Mouse (Mus musculus): ENCODE measurements around the gene Ntrk1.

The Ntrk1 gene

DNA sequence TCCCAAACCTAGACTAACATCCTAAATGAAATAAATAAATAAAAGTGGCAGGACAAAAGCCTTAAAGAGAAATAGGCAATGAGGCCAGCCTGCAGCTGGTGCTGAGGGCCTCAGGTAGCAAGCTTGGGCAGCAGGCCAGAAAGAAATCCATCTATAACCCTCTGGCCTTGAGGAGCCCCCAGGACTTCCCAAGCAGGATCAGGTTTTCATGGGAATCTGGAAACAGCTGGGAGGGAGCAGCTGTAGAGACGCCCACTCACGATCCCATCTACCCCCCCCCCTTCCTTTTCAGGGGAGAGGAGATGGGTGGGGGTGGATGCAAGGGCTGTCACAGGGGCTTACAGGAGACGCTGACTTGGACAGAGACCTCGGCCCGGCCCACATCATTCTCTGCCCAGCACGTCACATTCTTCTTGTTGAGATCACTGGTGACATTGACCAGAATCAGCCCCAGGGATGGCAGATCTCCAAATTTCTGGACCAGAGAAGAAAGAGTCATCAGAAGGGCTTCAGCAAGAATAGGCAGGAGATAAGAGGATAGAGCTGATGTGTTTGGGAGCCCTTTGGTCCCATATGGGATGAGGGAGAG is 9.2 kb downstream of the Ntrk1 start:
- no peak for DNase-seq (ENCODE audit: low spot score in 2 of 2)

DNA sequence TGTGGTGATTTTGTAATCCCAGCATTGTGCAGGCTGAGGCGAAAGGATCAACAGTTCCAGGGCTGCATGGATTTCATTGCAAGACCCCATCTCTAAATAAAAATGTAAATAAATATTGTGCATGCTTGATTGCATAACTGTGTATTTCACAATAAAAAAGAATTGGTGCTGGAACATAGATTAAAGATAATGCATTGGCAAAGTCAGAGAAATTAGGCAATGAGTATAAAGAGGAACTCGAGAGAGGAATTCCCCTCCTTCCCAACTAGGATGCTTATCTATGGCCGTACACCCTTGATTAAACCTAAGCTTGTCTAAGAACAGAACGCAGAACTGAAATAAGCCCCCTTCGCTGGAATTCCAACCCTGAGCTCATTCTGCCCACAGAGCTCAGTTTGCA is 9.8 kb downstream of the Ntrk1 start:
- no peak for DNase-seq (ENCODE audit: low spot score in 2 of 2)

DNA sequence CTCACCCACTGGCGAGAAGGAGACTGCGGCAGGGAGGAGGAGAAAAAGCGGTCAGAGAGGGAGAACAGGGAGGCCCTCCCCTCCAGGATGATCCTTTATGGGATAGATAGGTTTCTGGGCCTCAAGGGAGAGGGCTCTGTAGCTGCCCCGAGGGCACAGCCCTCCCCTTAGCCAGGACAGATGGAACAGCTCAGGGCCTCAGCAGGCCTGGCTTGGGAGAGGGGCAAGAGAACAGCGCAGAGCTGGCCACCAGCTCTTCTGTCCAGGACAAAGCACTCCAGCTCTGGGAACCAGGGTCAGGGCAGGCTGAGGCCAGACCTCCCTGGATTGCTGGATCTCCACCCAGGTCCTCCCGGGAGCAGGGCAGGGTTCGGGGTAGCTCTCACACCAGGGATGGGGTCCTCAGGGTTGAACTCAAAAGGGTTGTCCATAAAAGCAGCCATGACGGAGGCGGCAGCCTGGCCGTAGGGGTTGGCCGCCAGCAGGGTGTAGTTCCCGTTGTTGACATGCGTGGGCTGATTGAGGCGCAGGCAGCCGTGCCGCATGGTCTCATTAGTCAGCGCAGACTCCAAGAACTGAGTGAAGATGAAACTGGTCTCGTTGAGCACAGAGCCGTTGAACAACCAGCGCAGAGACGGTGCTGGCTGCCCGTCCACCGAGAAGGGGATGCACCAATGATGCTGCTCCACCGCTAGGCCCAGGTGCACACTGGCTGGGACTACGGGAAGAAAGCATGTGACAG is 11.5 kb downstream of the Ntrk1 start:
- DNase-seq (ENCODE audit: low spot score in 2 of 2), result no peak

DNA sequence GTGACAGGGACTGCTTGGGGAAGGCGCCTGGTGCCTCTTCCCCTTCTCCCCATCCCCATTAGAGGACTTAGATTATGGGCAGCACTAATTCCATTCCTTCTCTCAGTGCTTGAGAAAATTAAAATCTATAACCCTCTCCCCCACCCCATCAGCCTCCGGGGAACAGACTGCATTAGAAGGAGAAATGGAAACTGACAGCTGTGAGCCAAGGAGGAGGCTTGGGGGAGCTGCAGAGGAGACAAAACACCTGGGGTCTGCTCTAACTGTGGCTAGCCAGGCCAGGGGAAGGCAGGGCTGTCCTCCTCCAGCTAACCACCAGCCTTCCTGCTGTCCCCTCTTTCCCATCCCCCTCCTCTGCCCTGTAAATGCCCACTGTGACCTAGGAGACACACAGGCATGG is 15.9 kb downstream of the Ntrk1 start:
- DNase-seq (ENCODE audit: low spot score in 2 of 2), result no peak

DNA sequence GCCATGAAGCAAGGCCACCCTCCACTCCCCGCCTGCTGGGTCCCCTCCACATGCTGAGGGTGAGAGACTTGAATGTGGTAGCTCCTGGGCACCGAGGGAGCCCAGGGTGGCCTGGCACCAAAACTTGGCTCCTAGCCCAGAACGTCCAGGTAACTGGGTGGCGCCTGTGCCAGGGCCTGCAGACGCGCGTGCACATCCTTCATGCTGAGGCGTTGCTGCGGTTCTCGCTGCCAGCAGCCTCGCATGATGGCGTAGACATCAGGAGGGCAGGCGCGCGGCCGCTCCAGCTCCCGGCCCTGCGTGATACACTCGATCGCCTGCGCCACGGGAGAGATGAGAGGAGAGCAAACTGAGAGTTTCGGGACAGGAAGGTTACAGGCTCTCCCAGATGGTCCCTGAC is 16.7 kb downstream of the Ntrk1 start:
- DNase-seq (ENCODE audit: low spot score in 2 of 2), result no peak

DNA sequence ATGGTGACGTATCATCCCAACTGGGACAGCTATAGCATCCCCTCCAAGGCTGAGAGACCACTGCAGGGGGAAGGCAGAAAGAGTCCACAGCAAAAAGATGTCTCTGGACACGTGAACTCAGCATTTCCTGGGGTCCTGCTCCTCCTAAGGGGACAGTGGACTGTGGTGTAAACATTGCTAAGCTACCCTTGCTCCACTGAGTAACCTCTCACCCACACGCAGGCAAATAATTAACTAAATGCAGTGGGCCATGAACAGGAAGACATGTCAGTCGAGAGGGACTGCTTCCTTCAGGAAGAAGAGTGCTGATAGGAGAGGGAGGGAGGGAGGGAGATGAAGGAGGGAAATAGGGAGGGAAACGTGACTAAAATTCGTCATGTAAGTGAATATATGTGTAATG is 23.9 kb downstream of the Ntrk1 start:
- no peak for DNase-seq (ENCODE audit: low spot score in 2 of 2)

DNA sequence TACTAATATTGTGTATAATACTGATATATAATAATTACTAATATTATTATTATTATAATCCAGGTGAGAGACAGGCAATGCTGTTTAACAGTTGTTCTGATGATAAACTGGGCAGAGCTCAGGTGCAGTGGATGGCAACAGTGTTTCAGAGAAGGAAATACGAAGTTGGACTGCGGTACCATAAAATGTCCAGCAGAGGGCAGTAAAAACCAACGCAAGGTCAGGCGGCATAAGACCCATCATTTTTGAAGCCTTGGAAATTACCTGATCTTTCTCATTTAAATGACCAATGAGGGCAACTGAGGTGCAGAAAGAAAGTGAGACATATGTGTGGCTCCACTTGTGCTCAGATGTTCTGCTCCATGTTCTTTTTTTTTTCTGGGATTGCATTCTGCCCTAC is 24.7 kb downstream of the Ntrk1 start:
- peak; percentile 28 to 62 for DNase-seq (ENCODE audit: low spot score in 2 of 2)

DNA sequence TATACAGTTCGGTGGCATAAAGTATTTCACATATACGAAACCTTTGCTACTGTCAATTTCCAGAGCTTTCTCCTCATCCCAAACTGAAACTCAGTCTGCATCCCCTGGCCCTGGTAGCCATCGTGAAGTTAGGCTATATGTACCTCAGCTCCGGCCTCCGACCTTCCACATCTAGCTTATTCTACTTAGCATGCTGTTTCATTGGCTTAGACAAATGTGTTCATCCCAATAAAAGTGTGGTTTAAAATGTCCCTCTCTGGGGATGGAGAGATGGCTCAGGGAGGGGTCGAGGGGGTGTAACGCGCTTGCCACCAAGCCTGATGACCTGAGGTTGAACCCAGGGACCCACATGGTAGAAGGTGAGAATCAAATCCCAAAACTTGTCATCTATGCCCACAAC is 25.5 kb downstream of the Ntrk1 start:
- no peak for DNase-seq (ENCODE audit: low spot score in 2 of 2)

DNA sequence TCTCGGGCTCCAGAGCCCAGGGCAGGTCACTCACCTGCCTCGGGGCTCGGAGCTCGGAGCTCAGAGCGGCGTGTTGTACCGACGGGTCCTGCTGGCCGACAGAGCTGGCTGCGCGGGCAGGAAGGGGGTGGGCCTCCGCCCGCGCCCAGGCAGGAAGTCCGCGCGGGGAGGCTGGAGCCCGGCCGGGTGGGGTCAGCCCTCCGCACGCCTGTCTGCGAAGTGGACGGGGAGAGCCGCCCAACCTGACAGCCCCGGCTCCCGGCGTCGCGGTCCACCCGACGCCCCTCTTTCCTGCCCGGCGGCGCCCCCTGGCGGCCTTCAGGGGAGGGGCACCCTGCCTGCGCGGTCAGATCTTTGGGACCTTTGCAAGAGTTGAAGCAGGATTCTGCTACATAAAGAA is 26.1 kb downstream of the Ntrk1 start:
- DNase-seq (ENCODE audit: low spot score in 2 of 2), result peak in 1 of 2 experiments; percentile 30

DNA sequence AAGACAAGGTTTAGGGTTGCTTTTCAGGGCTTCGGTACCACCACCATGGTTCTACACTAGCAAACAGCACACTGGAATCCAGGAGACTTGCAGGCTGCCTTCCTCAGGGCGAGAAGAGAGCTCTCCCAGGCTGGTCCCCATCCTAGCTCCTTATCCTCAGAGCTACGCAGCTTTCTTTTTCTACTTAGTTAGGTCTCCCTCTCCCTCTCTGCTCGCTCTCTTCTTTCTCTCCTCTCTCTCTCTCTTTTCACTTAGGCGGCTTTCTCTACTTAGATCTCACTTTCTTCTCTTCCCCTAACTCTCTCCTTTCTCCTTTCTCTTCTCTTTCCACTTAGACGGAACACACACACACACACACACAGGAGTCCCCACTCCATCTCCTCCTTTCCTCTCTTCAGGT is 26.5 kb downstream of the Ntrk1 start:
- DNase-seq (ENCODE audit: low spot score in 2 of 2), result no peak

DNA sequence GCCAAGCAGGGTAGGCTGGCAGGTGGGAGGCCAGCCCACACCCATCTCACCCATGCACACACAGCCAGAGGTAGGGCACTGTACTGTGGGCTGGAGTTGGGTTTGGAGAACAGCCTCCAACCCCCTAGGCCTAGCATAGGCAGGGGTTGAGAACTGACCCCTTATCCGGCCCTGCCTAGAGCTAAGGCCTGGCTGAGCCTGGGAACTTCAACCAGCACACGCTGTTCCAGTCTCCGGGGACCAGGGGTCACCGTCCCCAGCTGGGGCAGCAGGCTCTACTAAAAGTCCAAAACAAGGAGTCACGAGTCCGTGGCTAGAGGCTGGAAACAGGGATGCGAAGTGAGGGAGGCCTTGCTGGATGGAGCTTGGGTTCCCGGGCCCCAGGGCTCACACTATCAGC is 27.2 kb downstream of the Ntrk1 start:
- DNase-seq (ENCODE audit: low spot score in 2 of 2), result no peak

DNA sequence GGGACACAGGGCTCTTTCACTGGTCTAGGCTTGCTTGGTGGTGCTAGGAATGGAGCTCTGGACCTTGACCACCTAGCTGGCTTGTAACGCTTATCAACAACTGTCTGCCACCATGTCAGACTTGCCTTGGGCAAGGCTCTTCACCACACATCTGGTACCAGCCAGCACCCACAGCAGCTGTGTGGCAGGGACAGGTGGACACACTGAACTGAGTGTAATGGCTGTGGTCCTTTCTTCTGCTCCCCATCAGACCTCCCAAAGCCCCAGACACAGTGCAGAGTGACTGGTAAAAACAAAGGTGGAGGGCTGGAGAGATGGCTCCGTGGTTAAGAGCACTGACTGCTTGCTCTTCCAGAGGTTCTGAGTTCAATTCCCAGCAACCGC is 28.7 kb downstream of the Ntrk1 start:
- DNase-seq (ENCODE audit: low spot score in 2 of 2), result no peak

DNA sequence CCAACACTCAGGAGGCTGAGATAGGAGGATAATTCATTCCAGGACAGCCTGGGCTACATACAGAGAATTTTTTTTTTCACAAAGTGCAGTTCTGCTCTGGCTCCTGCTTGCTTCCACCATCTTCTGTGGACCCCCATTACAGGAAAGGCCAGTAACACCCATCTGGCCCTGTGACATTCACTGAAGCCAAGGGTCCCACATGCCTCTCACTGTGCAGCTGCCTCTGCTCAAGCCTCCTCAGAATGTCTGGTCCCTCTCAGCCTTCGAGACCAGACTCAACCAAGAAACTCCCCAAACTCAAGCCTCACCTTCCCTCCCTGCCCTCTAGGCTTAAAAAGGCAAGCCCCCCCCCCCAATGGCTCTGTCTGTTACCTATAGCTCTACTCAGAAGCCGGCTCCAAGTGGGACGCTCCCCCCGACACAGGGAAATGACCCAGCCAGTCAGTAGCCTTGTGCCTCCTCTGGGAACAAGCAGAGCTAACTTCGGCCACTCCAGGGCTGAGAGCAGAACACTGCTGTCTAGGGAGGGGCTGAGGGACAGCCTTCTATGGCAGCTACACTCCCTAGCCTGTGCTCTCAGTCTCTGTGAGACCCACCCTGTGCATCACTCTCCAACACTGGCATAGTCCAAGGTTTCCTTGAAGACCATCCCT is 29.2 kb downstream of the Ntrk1 start:
- no peak for DNase-seq (ENCODE audit: low spot score in 2 of 2)

DNA sequence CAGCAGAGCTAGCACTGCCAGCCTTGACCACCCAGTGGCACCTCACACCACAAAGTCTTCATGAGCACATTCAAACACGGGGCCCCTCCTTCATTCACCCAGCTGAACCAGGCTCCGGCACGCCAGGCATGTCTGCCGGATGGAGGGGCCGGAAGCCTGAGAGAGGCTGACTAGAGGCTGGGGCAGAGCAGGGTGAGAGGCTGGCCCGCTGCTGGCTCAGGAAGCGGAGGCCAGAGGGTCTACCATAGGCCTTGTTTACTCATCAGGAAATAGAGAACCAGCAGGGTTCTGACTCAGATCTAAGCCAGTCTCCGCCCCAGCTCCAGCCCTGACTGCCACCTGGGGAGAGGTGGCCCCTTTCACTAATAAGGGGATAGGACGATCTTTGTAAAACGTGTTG is 29.9 kb downstream of the Ntrk1 start:
- DNase-seq (ENCODE audit: low spot score in 2 of 2), result no peak

DNA sequence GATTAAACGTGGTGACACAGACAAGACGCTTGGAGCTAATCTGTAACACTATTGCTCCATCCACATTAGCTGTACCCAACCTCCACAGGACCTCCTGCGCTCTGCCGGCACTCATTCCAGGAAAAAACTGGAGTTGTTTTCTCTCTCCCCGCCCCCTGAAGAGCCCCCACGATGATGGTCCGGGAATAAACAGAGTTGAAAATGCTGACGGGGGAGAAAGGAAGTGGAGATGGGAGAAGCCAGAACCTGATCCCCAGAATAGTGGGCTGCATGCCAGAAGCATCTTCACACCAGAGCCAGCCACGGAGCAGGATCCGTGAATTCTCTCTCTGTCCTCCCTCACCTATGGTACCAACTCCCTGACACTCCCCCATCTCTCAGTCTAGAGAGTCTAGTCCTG is 30.5 kb downstream of the Ntrk1 start:
- DNase-seq (ENCODE audit: low spot score in 2 of 2), result peak in 1 of 2 experiments; percentile 16

DNA sequence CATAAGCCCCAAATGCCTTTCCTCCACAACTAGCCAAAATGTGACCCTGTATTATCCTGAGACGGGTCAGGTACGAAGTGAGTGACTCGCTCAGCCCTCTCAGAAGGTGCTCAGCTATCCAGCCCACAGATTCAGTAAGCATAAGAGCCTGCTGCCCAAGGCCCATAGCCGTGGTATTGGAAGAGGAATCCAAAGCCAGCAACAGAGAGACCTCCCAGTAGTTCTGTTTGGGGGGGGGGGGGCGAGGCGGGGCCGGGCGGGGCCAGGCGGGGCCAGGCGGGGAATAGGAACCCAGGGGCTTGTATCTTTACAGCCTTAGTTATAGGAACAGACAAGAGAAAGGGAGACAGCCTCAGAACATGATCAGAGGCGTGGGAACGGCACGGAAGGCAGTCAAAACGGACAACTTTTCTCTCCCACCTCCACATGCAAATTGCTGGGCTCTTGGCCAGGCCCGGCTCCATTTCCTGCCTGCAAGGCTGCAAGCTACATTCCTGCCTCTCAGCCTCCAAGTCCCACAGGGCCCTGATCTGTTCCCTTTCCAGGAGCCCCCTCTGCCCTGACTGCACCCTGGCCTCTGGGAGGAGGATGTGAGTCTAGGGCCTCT is 31.2 kb downstream of the Ntrk1 start:
- DNase-seq (ENCODE audit: low spot score in 2 of 2), result peak; percentile 84 to 88

DNA sequence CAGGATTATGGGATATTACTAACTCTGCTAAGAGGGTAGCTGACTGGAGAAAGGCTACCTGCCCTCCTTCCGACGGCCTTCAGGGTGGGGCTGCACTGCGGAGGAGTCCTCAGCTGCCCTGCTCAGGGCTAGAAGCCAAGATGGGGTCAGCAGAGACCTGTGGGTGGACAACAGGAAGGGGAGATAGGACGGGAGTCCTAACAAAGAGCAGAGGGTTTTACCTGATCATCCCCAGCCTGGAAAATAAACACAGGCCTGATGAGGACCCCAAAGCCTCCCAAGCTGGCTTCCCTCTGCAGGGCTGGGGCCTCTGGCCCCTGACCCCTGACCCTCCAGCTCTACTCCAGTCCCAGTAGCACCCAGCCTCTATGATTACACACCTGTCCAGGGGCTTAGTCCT is 31.8 kb downstream of the Ntrk1 start:
- DNase-seq (ENCODE audit: low spot score in 2 of 2), result no peak

DNA sequence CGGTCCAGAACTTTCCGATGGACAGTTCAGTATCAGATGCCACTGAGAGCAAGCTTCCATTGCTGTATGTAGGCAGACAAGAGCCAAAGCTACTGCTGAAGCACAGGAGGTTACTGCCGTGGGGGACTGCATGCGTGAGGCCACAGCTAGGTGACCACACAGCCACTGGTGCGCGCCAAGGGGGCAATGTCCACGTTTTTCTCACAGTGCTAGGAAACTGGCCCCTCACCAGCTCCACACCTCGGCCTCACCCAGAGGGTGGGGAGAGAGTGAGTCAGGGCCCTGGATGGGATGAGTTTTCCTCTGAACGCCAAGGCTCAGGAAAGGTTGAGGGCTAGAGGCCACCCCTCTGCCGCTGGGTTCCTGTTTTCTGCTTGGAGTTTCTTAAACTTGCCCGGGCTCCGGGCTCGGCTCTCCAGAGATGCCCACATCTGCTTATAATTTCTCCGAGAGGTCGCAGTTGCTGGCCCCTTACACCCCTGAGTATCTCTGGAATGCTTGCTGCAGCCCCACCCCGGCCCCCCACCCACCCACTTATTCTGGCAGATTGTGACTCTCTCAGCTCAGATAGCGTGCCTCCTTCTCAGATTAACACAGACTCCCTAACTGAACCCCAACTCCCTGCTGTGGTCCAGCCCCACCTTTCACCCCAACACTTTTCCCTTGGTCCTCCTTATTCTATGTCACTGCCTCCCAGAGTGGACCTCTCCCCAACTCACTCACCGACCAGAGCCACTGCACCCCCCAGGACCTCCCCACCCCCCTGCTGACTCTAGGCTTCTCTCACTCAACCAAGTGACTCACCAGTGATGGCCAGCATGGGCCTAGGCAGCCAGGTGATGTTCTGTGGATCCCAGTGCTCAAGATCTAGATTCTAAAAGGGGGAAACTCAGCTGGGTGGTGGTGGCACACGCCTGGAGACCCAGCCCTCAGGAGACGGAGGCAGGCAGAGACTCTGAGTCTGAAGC is 33.3 kb downstream of the Ntrk1 start:
- no peak for DNase-seq (ENCODE audit: low spot score in 2 of 2)

DNA sequence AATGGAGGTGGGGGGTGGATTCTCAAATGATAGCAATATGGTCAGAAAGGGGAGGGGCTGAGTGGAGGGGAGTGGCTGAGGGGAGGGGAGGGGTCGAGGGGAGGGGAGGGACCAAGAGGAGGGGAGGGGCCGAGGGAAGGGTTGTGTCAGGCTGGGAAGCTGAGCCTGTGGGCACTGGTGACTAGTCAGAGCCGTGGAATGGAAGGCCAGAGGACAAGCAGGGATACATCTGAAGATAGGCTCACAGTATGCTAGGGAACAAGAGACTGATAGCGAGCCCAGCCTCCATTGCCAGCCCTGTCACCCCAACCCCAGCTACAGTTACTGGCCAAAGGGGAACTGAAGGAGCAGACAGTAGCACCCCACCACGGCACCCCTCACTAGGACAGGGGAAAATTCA is 36.3 kb downstream of the Ntrk1 start:
- DNase-seq (ENCODE audit: low spot score in 2 of 2), result no peak

DNA sequence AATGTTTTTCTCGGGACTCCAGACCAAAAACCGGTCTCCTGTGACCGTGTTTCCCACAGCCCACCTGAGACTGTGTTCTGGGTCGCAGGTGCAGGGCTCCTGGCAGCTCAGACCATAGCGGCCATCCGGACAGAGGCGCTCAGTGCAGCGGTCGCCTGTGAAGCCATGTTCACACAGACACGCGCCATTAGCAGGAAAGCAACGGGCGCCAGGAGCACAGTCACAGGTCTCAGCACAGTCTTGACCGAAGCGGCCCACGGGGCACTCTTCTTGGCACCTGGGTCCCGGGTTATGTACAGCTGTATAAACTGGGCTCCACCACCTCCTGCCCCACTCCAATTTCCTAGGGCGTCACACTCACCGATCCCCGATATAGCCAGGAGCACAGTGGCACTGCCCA is 38.5 kb downstream of the Ntrk1 start:
- no peak for DNase-seq (ENCODE audit: low spot score in 2 of 2)

DNA sequence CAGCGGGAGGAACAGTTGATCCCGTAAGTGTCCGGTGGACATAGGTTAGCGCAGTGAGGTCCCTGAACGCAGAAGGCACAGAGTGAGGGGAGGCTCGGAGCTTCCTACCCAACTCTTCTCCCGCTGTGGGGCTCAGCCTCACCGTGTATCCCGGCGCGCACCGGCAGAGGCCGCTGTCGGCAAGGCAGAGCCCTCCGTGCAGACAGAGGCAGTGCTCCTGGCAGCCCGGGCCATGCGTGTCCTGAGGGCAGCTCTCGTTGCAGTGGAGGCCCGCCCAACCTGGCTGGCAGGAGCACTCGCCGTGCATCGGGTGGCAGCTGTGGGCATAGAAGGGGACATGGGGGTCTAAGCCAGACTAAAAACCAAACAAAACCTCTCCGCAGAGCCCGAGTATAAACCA is 39.0 kb downstream of the Ntrk1 start:
- DNase-seq (ENCODE audit: low spot score in 2 of 2), result peak; percentile 86 to 87

DNA sequence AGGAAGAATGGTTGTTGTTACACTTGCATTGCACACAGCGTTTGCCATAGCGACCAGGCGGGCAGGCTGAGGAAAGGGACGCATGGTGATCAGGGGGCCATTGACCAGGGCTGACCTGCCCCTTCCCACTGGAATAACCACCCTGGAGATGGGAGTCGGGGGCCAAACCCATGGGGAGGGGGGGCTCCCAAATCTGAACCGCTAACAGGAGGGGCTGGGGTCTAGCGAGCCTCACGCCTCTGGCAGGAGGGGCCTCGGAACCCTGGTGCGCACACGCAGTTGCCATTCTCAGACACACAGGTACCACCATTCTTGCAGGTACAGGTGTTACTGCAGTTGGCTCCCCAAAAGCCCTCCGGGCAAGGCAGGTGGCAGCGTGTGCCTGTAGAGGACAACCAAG is 41.1 kb downstream of the Ntrk1 start:
- DNase-seq (ENCODE audit: low spot score in 2 of 2), result no peak
